Comparison of ENCODE assay signal across 10 mouse cellular contexts in the genomic region with DNA sequence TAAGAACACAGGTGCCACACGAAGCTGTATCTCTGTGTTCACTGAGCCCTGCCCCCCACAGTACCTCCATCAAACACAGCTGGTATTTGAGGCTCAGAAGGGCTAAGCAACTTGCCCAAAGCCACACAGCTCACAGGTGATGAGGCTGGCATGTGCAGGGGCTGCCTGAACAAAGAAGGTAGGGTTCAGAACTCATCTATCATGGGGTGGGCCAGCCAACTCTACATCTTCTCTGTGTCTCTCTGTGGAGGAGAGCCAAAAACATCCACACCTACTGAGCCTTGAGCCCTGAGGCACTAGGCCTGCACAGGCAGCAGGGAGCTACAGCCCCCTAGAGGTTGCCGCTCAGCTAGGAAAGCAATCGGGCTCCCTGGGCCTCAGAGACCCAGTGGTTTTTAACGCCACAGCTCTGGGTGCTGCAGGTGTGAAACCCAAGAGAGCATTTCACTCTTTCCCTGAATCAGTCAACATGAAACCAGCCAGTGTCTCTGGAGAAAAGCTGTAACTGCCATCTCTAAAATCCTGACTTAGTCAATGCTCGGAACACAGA. TPM values are rescaled to one million over a fixed set of nuclear protein-coding genes. Genes with fewer than 3 reads are reported as not detected.
DNase-seq lines count a peak whose midpoint lies in the region; ATAC-seq and TF ChIP-seq lines count a peak whose summit lies in the region.
"Had no signal": no experiment of that assay in that cellular context is flagged by ENCODE, and none has a peak within 500 bp of the region (broad histone marks: within the 10 kb centered on the region; RNA-seq: fewer than 3 reads in every experiment).

No protein-coding gene starts in this region.

- H3K36me3 ChIP-seq in heart, embryonic 12.5 days, result no peaks in the 10 kb centered on the region
- H3K36me3 ChIP-seq in heart, adult 2 months (ENCODE audit: control insufficient read depth, insufficient read depth, low read length), result peaks cover 3% of the 10 kb centered on the region; the same call in 1 of the 2 replicates
- H3K36me3 ChIP-seq in forebrain, embryonic 10.5 days (replicated peaks), result no peaks in the 10 kb centered on the region

- H3K9me3 ChIP-seq in heart, embryonic 12.5 days (replicated peaks), result no peaks in the 10 kb centered on the region
- H3K9me3 ChIP-seq in forebrain, embryonic 10.5 days, result no peaks in the 10 kb centered on the region

- TF ChIP-seq POLR2A in heart, adult 2 months (IDR thresholded peaks at IDR 0.05; ENCODE audit: insufficient read depth, low read depth, low read length), result no peak

- intact Hi-C loops in heart, adult 2 months (cut with DNase I), result no loop called here
- intact Hi-C loops in gastrocnemius, postnatal 36 days (cut with DNase I), result no loop called here

- H3K27ac ChIP-seq in heart, embryonic 12.5 days (ENCODE audit: poor library complexity, severe bottlenecking), result no peak overlapping the region
- no peak overlapping the region for H3K27ac ChIP-seq in heart, adult 2 months
- no peak overlapping the region for H3K27ac ChIP-seq in forebrain, embryonic 10.5 days

- TF ChIP-seq EP300 in heart, adult 2 months (IDR thresholded peaks at IDR 0.05; ENCODE audit: insufficient read depth, low read depth, low read length), result no peak

- H3K9ac ChIP-seq in heart, embryonic 12.5 days, result no peak overlapping the region
- H3K9ac ChIP-seq in heart, adult 2 months (ENCODE audit: low read depth, low read length), result no peak overlapping the region

- no peak overlapping the region for H3K4me2 ChIP-seq in heart, embryonic 12.5 days

- 0 out of 2 replicates have a peak, but pooled peaks cover 2% of the 10 kb centered on the region for H3K79me2 ChIP-seq in heart, adult 2 months (replicated peaks; ENCODE audit: control insufficient read depth, insufficient read depth, low read length)

- no peak for DNase-seq in heart, adult 2 months
- peak; percentile 45 for DNase-seq in 416B (ENCODE audit: low read depth)
- DNase-seq in ZHBTc4 (ENCODE audit: low read depth, low spot score), result peak; percentile 68
- DNase-seq in spleen, adult 12 weeks (ENCODE audit: low spot score), result peak; percentile 33
- DNase-seq in forebrain, embryonic 10.5 days (ENCODE audit: extremely low spot score, low spot score), result no peak
- no peak for DNase-seq in gastrocnemius, postnatal 36 days
- no peak for DNase-seq in left cerebral cortex, adult 11 months (ENCODE audit: low spot score)
- DNase-seq: heart, postnatal 14 days; kidney, postnatal 36 days had no signal

- 55% methylated on average over 5 of the region's 5 CpGs for WGBS in heart, embryonic 12.5 days
- WGBS in heart, adult 2 months, result 59% methylated on average over 5 of the region's 5 CpGs
- 63% methylated on average over 5 of the region's 5 CpGs for WGBS in forebrain, embryonic 10.5 days

- TF ChIP-seq CTCF in heart, adult 2 months (IDR thresholded peaks at IDR 0.05), result no peak

- ATAC-seq in heart, embryonic 12.5 days (ENCODE audit: insufficient number of reproducible peaks, low FRiP score), result 0 out of 2 replicates have a peak, but pooled peaks have one; percentile 18

- H3K27me3 ChIP-seq in heart, embryonic 12.5 days (replicated peaks), result no peaks in the 10 kb centered on the region
- no peaks in the 10 kb centered on the region for H3K27me3 ChIP-seq in heart, adult 2 months (ENCODE audit: control insufficient read depth, insufficient read depth, low read length)
- no peaks in the 10 kb centered on the region for H3K27me3 ChIP-seq in forebrain, embryonic 10.5 days (ENCODE audit: poor library complexity, severe bottlenecking)

- no peak overlapping the region for H3K4me3 ChIP-seq in heart, embryonic 12.5 days
- no peak overlapping the region for H3K4me3 ChIP-seq in heart, adult 2 months
- no peak overlapping the region for H3K4me3 ChIP-seq in forebrain, embryonic 10.5 days

- 0 out of 2 replicates have a peak, but pooled peaks cover 6% of the 10 kb centered on the region for H3K4me1 ChIP-seq in heart, embryonic 12.5 days (replicated peaks)
- H3K4me1 ChIP-seq in heart, adult 2 months (ENCODE audit: control insufficient read depth, insufficient read depth, low read length), result peaks cover 3% of the 10 kb centered on the region
- H3K4me1 ChIP-seq in forebrain, embryonic 10.5 days, result peaks cover 15% of the 10 kb centered on the region

RNA-seq across cellular contexts. Expression of gene Bckdha, which starts 11.1 kb away (rescaled TPM):
- 48.1 and 52.9 TPM in 2 replicates for polyA plus RNA-seq in heart, embryonic 12.5 days (2016; fragmentation: Nextera tagmentation; extraction: Ambion mirVana)
- 100 to 1,000 TPM; 225 to 312 TPM for total RNA-seq in heart, adult 2 months (2021)
- 490 and 545 TPM in 2 replicates for polyA plus RNA-seq in heart, adult 2 months (2012; rRNA removed)
- polyA plus RNA-seq in forebrain, embryonic 10.5 days (2016; fragmentation: Nextera tagmentation; extraction: Ambion mirVana), result 42.5 and 44.0 TPM in 2 replicates
- total RNA-seq in gastrocnemius, postnatal 36 days (2021), result 100 to 1,000 TPM in 1 of 2 experiments, 10 to 100 TPM in 1; 97.3 to 106 TPM

RNA-seq across cellular contexts. Expression of gene Exosc5, which starts 11.3 kb away (rescaled TPM):
- polyA plus RNA-seq in heart, embryonic 12.5 days (2016; fragmentation: Nextera tagmentation; extraction: Ambion mirVana), result 35.3 and 37.2 TPM in 2 replicates
- total RNA-seq in heart, adult 2 months (2021), result 10 to 100 TPM; 16.6 to 20.5 TPM
- polyA plus RNA-seq in heart, adult 2 months (2012; rRNA removed), result 21.0 and 23.5 TPM in 2 replicates
- 81.0 and 82.1 TPM in 2 replicates for polyA plus RNA-seq in forebrain, embryonic 10.5 days (2016; fragmentation: Nextera tagmentation; extraction: Ambion mirVana)
- total RNA-seq in gastrocnemius, postnatal 36 days (2021), result 10 to 100 TPM; 20.3 to 23.2 TPM

RNA-seq across cellular contexts. Expression of gene B3gnt8, which starts 21.2 kb away (rescaled TPM):
- 6.2 and 7.1 TPM in 2 replicates for polyA plus RNA-seq in heart, embryonic 12.5 days (2016; fragmentation: Nextera tagmentation; extraction: Ambion mirVana)
- total RNA-seq in heart, adult 2 months (2021), result 1 to 10 TPM; 2.3 to 3.8 TPM
- 4.7 and 6.4 TPM in 2 replicates for polyA plus RNA-seq in heart, adult 2 months (2012; rRNA removed)
- polyA plus RNA-seq in forebrain, embryonic 10.5 days (2016; fragmentation: Nextera tagmentation; extraction: Ambion mirVana), result 0.79 and 1.1 TPM in 2 replicates
- total RNA-seq in gastrocnemius, postnatal 36 days (2021), result 1 to 10 TPM; 1.0 to 1.8 TPM

RNA-seq across cellular contexts. Expression of gene Tmem91, which starts 27.3 kb away (rescaled TPM):
- 0.86 and 1.1 TPM in 2 replicates for polyA plus RNA-seq in heart, embryonic 12.5 days (2016; fragmentation: Nextera tagmentation; extraction: Ambion mirVana)
- total RNA-seq in heart, adult 2 months (2021), result not detected
- polyA plus RNA-seq in heart, adult 2 months (2012; rRNA removed), result 1.1 TPM in 1 of 2 replicates, not detected in the other
- 2.2 and 3.2 TPM in 2 replicates for polyA plus RNA-seq in forebrain, embryonic 10.5 days (2016; fragmentation: Nextera tagmentation; extraction: Ambion mirVana)
- not detected for total RNA-seq in gastrocnemius, postnatal 36 days (2021)

RNA-seq across cellular contexts. Expression of gene Dmac2, which starts 28.4 kb away (rescaled TPM):
- polyA plus RNA-seq in heart, embryonic 12.5 days (2016; fragmentation: Nextera tagmentation; extraction: Ambion mirVana), result 55.3 and 56.2 TPM in 2 replicates
- 10 to 100 TPM; 52.2 to 61.8 TPM for total RNA-seq in heart, adult 2 months (2021)
- polyA plus RNA-seq in heart, adult 2 months (2012; rRNA removed), result 83.8 and 85.2 TPM in 2 replicates
- 26.9 and 27.0 TPM in 2 replicates for polyA plus RNA-seq in forebrain, embryonic 10.5 days (2016; fragmentation: Nextera tagmentation; extraction: Ambion mirVana)
- total RNA-seq in gastrocnemius, postnatal 36 days (2021), result 10 to 100 TPM; 37.7 to 43.0 TPM

Comparison
In these comparisons a context has a peak if more than half of its experiments do, and no peak if none do; other contexts are left out.
1. DNase-seq: peak in 416B (single experiment), ZHBTc4 (single experiment) and spleen, adult 12 weeks (single experiment); none in heart, adult 2 months (0 of 2), forebrain, embryonic 10.5 days (single experiment), gastrocnemius, postnatal 36 days (0 of 2) and left cerebral cortex, adult 11 months (single experiment).